Mouse (Mus musculus) adrenal gland, postnatal 4 days (tissue): ENCODE data around the gene Setd5. TPM values are rescaled to one million over a fixed set of nuclear protein-coding genes. Genes with fewer than 3 reads are reported as not detected.

ENCODE experiments used
- DNase-seq, 2 experiments: peaks; one replicate each; pipeline ENCODE4 v3.0.0; 2021 to 2022; ENCODE audit warnings: low spot score in 2 of 2, mixed read lengths in 2 of 2
- total RNA-seq, 2 experiments: library from RNA; stranded (reverse); gene quantifications; 2 replicates each; pipeline ENCODE4 v1.2.3; 2021

The Setd5 gene
- total RNA-seq, 2 experiments from 2014 or later, result 148 to 151 TPM

DNA sequence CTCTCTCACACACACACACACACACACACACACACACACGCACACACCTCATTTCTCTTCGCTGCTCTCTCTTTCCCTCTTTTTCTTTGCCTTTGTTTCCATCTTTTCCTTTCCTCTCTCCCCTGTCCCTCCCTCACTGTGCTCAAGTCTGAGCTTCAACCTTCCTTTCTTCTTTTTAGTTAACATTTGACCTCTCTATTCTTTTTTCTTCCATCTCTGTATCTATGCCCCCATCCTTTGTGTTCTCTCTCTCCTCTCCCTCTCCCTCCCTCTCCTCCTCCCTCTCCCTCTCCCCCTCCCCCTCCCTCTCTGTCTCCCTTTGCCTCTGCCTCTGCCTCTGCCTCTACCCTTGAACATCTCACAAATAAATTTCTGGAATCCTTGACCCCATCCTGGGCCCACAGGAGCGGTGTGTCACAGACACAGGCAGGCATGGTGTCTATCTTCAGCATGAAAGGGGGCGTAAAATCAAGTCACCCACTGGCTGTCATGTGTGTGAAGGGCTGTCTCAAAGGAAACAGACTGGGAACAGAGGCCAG is 102.1 kb downstream of the Setd5 start:
- DNase-seq, result no peak

DNA sequence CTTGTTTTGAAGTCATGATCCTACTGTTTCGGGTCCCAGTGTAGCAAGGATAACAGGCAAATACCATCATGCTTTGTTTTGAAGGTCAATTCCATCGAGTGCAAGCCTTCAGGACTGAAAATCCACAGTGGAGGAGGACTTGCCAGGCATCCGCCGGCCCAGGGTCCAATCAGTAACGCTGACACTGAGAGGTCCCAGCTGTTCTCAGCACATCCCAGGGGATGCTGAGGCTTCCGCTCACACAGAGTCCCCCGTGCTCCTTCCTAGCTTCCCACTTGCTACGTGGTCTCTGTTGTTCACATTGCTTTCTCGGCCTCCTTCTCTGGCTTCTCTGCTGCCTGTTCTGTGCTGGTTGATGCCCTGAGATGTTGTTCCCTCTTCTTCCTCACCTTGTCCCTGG is 107.0 kb downstream of the Setd5 start:
- DNase-seq, result no peak

GRCm38 (mm10) chr6:113184866-113185525 is 107.8 kb downstream of the Setd5 start:
- no peak for DNase-seq

DNA sequence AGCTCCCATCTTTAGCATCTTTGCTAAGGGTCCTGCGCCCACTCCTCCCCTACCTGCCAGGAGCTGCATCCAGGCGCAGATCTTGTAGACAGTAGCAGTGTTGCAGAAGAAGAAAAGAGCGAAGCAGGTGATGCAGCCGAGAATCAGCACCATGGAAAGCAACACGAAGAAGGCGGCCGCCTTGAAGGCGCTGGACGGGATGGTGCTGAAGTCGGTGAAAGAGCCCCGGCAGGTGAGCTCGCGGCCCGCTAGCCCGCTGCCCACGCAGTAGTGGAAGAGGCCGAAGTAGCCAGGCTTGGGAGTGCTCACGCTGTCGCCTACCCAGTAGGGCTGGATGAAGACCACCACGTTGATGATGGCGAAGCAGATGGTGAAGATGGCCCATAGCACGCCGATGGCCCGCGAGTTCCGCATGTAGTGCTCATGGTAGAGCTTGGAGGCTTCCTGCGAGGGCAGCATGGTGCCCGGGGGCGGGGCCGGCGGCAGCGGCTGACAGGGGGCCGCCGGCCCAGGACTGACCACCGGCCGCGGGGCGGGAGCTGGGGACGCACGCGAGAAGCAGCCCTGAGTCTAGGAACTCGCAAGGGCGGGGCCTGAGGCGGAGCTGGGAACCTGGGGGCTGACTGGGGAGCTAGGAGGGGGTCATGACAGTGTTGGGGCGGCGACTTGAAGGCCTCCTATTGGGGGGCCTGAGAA is 116.7 kb downstream of the Setd5 start:
- DNase-seq, result no peak

DNA sequence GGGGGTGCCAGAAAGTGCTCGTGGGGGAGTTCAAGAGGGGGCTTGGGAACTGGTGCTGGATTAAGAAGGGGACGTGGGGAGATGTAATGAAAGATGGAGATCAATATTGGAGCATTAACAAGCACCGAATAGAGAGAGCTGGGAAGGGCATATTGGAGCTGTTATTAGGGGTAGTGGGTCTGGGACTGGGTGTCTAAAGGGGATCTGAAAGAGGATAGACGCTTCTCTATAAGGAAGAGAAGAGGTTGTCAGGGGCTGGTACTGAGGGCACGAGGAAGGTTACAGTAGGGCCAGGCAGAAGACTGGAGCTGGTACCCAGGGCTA is 117.3 kb downstream of the Setd5 start:
- DNase-seq, result no peak

DNA sequence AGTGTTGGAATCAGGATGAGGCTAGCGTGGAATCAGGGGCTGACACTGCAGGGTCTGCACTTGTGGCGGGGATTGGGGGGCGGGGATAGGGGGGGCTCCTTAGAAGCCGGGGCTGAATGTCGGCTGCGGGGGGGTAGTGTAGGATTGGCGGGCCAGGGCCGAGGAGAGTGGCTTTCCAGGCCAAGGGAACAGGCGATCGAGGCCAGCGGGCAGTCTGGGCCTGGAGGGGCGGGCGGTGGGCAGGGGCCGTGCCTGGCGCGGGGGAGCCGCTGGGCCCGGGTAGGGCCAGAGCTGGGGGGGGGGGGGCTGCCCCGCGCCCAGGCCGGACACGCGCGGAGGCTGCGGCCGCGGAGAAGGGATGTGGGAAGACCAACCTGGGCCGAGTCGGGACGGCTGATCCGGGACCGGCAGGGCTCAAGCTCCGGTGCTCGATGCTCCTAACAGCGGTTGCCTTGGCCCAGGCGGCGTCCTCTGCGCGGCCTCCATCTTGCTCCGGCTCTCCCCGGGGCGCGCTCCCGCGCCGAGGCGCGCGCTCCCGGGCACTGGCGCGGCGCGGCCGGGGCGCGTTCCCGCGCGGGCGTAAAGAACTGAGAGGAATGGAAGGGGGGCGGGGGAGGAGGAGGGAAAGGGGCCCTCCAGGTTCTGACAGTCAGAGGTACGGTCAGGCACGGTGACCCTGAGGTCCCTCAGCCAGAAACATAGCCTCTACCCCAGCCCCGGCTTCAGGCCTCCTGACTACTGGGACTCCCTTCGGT is 117.9 kb downstream of the Setd5 start, which contains the start of gene Lhfpl4:
TSS of gene Lhfpl4 (minus strand) at position 544 of the 755 bp plus-strand sequence.
- DNase-seq, result no peak

GRCm38 (mm10) chr6:113195596-113195992 is 118.4 kb downstream of the Setd5 start:
- DNase-seq, result no peak

Other genes starting within 250 kb of the Setd5 start
- gene Srgap3, start 130.1 kb upstream of the Setd5 start, total RNA-seq, result 10 to 100 TPM; 25.8 to 27.8 TPM
- 10 to 100 TPM; 39.6 to 43.4 TPM for gene Thumpd3, start 31.1 kb upstream of the Setd5 start, total RNA-seq
- gene Lhfpl4, start 118.0 kb downstream of the Setd5 start, total RNA-seq, result 1 to 10 TPM; 8.1 to 8.8 TPM
- gene Mtmr14, start 160.5 kb downstream of the Setd5 start, total RNA-seq, result 10 to 100 TPM; 25.8 to 26.2 TPM
- gene Cpne9, start 204.9 kb downstream of the Setd5 start, total RNA-seq, result under 1 TPM; 0.45 to 0.62 TPM
- gene Brpf1, start 229.8 kb downstream of the Setd5 start, total RNA-seq, result 10 to 100 TPM; 40.6 to 46.3 TPM
- 10 to 100 TPM; 14.5 to 18.7 TPM for gene Ogg1, start 249.6 kb downstream of the Setd5 start, total RNA-seq